Mouse (Mus musculus) monocyte, adult 2 months (primary cell): Measurements from ENCODE around the gene Prdm10.

ENCODE experiments used
- DNase-seq, 2 experiments: peaks; one replicate each; pipeline ENCODE4 v3.0.0; 2022; ENCODE audit warnings: low spot score in 2 of 2, low read depth in 1 of 2

Gene Prdm10

GRCm38 (mm10) chr9:31262226-31263105 lies 17.9 kb upstream of the Prdm10 start:
- no peak for DNase-seq

- no peak for DNase-seq
Observed at GRCm38 (mm10) chr9:31266013-31266659, 14.2 kb upstream of the Prdm10 start.

DNA sequence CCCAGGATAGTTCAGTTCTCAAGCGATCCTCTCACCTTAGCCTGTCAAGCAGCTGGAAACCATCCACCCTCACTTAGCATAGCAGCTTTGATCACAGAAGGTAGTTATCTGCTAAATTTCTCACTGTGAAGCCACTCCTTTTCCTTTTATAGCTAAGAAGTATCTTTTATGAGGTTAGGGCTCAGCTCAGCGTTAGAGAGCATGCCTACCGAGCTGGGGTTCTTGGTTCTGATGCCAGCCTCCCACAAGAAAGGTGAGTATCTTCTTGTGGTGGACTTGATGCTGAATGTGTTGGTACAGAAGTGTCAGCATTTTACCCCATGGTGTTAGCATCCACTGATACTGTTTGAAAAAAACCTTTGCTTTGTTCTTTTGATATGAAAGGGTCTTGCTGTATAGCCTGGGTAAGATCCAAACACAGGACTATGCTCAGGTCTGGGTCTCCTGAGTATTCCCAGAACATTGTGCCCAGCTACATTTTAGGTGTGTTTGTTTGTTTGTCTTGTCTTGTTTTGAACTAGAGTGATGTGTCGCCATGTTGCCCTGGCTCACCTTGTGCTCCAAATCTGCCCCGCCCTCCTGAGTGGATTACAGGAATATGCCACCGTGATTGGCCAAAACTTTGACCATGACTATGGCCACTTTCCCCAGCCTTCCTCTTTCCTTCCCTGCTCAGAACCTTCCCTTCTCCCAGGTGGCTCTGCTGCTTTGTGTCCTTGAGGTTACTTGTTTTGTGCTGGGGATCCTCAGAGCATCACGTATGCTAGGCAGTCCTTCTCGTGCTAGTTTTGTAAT lies 8.9 kb upstream of the Prdm10 start:
- no peak for DNase-seq

GRCm38 (mm10) chr9:31272160-31272559 lies 8.2 kb upstream of the Prdm10 start:
- DNase-seq, result no peak

GRCm38 (mm10) chr9:31278651-31279050 lies 1.7 kb upstream of the Prdm10 start:
- no peak for DNase-seq

DNA sequence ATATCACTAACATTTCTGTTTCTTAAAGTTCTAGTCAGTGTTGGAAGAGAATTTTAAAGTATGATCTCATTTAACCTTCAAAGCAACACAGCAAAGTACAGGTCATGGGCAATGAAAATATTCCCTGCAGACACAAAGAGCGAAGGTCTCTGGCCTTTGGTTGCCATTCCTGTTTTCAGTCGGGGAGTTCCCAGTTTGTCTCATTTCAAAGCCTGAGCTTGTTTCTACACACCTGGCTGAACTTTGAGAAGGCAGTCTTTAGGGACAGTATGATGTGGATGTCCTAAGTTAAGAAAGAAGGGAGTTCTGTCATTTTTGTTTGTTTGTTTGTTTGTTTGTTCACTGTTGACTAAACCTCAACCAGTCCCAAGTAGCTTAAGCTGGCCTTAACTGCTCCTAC lies 1.0 kb upstream of the Prdm10 start:
- no peak for DNase-seq

DNA sequence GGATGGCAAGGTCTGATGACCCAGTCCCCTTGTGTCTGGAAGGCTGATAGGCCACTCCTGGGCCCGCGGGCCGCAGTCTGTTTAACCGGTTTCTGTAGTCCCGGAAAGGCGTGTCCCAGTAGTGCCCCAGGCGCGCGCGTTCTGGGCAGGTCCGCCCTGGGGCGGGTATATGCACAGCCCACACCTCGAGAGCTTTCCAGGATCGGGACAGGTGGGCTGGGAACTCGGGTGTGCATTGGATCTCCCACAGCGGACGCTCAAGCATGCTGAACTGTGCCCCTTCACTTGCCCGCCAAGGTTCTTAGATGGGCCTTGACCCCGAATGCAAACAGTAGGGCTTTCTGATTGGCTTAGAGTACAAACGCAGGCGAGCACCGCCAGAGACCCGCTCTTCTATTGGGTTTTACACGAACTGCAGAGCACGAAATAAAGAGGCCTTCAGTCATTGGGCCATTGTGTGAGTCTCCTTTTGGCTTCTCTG lies 413 bp upstream of the Prdm10 start:
- peak in 1 of 2 experiments; percentile 52 for DNase-seq

DNA sequence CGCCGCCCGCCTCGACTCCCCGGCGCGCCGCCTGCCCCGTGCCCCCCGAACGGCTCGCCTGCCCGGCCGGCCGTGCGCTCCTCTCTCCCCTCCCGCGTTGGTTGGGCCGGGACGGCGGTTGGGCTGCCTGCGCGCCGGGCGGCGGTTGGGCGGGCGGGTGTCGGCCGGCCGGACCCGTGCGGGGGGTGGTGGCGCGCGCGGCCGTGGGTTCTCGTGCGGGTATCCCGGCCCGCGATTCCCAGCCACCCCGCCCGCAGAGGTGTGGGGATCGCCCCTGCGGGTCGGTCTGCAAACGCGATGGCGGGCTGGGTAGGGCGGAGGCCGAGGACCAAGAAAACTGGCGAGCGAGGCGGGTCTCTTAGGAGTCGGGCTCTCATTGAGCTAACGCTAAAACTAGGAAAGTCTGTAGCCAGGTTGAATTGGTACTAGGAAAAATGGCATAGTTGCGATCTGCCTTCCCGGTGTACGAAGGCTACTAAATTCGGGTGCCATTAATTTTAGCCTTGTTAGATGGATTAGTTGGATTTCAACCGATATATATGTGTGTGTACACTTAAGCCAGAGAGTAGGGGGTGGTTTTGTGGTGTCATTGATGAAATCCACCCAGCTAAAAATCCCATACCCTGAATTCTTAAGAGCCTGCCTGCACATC lies 799 bp downstream of the Prdm10 start:
- no peak for DNase-seq

GRCm38 (mm10) chr9:31281663-31282015 lies 1.3 kb downstream of the Prdm10 start:
- DNase-seq, result no peak

DNA sequence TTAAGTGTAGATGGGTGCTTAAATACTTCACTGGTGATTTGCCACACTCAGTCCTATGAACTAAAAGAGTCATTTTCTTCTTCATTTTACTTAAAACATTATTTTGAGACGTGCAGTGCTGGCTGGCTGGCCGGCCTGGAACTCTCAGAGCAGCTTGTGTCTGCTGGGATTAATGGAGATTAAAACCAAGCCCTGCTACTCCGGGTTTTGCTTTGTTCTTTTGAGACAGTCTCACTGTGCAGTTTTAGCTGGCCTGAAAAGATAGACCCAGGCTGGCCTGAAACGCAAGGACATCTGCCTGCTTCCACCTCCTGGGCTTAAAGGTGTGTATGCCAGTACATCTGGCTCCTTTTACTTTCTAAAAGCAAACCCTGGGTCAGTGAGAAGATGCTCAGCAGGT lies 2.2 kb downstream of the Prdm10 start:
- no peak for DNase-seq

DNA sequence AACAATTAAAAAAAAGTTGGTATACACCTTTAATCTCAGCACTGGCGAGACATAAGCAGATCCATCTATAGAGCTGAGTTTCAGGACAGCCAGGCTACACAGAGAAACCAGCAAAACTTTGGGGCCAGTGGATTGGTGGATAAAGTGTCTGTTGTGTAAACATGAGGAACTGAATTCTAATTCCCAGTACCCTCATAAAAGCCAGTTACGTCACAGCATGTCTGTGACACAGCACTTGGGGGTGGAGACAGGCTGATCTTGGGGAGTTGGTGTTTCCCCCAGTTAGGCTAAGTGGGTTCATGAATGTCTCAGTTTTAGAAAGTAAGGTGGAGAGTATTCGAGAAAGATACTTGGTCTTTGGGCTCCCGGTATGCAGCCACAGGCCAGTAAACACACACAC lies 2.7 kb downstream of the Prdm10 start:
- no peak for DNase-seq

DNA sequence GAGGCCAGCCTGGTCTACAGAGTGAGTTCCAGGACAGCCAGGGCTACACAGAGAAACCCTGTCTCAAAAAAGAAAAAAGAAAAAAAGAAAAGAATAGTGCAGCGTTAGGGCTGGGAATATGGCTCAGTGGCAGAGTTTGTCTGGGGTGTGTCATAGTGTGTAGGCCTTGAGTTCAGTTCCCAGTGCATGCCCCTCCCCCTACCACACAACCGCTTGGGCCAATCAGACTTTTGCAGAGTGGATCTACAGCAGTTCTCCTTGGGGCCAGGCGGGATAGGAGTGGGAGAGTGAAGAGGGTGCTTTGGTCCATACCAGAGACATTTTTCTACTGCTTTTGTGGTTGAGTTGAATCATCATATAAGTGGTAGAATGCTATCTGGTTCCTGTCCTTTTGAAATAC lies 3.6 kb downstream of the Prdm10 start:
- DNase-seq, result no peak

DNA sequence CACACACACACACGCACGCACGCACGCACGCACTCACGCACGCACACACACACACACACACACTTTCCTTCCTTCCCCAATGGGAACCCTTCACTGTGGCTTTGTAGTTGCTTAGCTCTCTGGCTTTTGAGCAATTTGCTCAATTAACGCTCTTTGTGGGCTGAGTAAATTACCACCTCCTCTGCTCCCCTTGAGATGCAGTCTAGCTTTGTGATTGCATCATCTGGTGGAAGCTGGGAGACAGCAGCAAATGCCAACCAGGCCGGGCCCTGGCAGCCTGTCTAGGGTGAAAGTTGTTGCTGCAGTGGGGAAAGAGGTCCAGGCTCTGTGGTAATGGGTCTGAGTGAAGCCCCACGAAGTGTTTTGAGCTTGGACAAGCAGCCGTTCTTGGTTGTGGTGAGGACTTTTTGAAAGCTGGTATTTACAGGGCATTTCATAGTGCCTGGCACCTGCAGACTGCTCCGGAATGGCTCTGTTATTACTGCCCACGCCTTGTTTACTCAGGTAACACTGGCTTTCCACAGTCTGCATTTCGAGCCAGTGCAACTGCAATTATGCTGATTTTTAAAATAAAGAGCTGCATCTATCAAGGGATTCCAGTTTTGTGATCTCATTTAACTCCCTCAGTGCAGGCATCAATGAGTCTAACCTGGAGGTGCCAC lies 10.0 kb downstream of the Prdm10 start:
- DNase-seq, result no peak

GRCm38 (mm10) chr9:31291978-31292377 lies 11.6 kb downstream of the Prdm10 start:
- no peak for DNase-seq

GRCm38 (mm10) chr9:31293208-31293607 lies 12.9 kb downstream of the Prdm10 start:
- DNase-seq, result no peak

GRCm38 (mm10) chr9:31295311-31295710 lies 15.0 kb downstream of the Prdm10 start:
- DNase-seq, result no peak

DNA sequence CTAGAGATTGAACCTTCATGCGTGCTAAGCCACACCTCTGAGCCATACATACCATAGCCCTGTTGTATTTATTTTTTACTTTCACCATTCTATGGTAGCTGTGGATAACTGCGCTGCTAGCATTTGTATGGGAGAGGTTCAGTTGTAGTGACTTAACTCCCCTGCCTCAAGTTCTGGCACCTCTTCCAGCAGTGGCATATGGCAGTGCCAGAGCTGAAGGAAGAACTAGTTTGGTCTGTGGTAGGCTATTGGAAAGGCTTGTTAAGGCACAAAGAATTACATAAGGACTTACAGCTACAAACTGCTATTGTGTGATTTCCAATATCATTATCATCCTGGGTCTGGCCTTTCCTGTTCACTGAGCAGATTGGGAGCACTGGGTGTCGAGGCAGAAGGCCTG lies 16.0 kb downstream of the Prdm10 start:
- DNase-seq, result no peak

- no peak for DNase-seq
Observed at GRCm38 (mm10) chr9:31298751-31299150, 18.4 kb downstream of the Prdm10 start.

GRCm38 (mm10) chr9:31300525-31300924 lies 20.2 kb downstream of the Prdm10 start:
- DNase-seq, result no peak

DNA sequence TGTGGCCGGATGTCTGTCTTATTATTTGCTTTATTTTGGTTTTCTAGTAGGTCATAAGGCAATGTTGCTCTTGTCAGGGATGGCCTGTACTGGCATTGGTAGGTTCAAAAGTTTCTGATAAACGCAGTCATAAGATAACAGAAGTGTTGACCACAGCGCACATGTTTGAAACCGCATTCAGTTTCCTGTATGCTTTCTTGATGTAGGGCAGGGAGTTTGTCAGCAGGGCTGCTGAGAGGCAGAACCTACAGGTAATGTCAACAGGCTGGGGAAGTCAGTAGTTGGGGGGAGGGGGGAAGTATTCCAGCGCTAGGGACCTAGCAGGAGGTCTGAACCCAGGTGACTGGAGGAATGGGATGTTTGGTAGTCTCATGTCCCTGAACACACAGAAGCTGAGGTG lies 20.8 kb downstream of the Prdm10 start:
- no peak for DNase-seq
